ENCODE assay signal across 9 mouse cellular contexts in genomic region chr12:102743036-102743588, GRCm38 (mm10). TPM values are rescaled to one million over a fixed set of nuclear protein-coding genes. Genes with fewer than 3 reads are reported as not detected.
DNase-seq lines count a peak whose midpoint lies in the region; ATAC-seq and TF ChIP-seq lines count a peak whose summit lies in the region.
"Had no signal": no experiment of that assay in that cellular context is flagged by ENCODE, and none has a peak within 500 bp of the region (broad histone marks: within the 10 kb centered on the region; RNA-seq: fewer than 3 reads in every experiment).

No protein-coding gene starts in this region.

- H3K27me3 ChIP-seq in testis, adult 2 months (ENCODE audit: control insufficient read depth, insufficient read depth, low read length), result no peaks in the 10 kb centered on the region
- no peaks in the 10 kb centered on the region for H3K27me3 ChIP-seq in limb, embryonic 11.5 days (ENCODE audit: control insufficient read depth, insufficient read depth, low read length)
- no peaks in the 10 kb centered on the region for H3K27me3 ChIP-seq in small intestine, adult 2 months (ENCODE audit: control insufficient read depth, insufficient read depth, low read length)

- H3K27ac ChIP-seq in testis, adult 2 months (ENCODE audit: control insufficient read depth, insufficient read depth, low read depth, low read length), result peak overlapping the region; percentile 96
- H3K27ac ChIP-seq in limb, embryonic 11.5 days (replicated peaks; ENCODE audit: low read depth, low read length), result peak overlapping the region; percentile 49; the same call in 1 of the 2 replicates
- peak overlapping the region; percentile 35 for H3K27ac ChIP-seq in small intestine, adult 2 months (ENCODE audit: insufficient read depth, low read depth, low read length)

- no peak for TF ChIP-seq POLR2A in testis, adult 2 months (IDR thresholded peaks at IDR 0.05; ENCODE audit: control insufficient read depth, low read depth, low read length)
- TF ChIP-seq POLR2A in small intestine, adult 2 months (IDR thresholded peaks at IDR 0.05; ENCODE audit: low read depth, low read length), result no peak

- peak; percentile 69 for ATAC-seq in frontal cortex, adult (ENCODE audit: low TSS enrichment)
- no peak; the same call in none of the 2 replicates for ATAC-seq in limb, embryonic 11.5 days (ENCODE audit: insufficient number of reproducible peaks, low FRiP score, low TSS enrichment, low read depth)

- H3K36me3 ChIP-seq in testis, adult 2 months (ENCODE audit: control insufficient read depth, insufficient read depth, low read length), result no peaks in the 10 kb centered on the region
- no peaks in the 10 kb centered on the region for H3K36me3 ChIP-seq in limb, embryonic 11.5 days (ENCODE audit: control insufficient read depth, insufficient read depth, low read length)
- peaks cover 4% of the 10 kb centered on the region; the same call in 1 of the 2 replicates for H3K36me3 ChIP-seq in small intestine, adult 2 months (ENCODE audit: control insufficient read depth, insufficient read depth, low read length)

- H3K9ac ChIP-seq in limb, embryonic 11.5 days (ENCODE audit: low read length), result peak overlapping the region; percentile 81

- DNase-seq in frontal cortex, postnatal 25 days (ENCODE audit: low spot score in 2 of 2), result no peak
- DNase-seq in testis, postnatal 10 days (ENCODE audit: low spot score), result no peak
- no peak for DNase-seq in limb, embryonic 11.5 days (ENCODE audit: low spot score)
- DNase-seq in right cerebral cortex, adult 18-20 months, result no peak
- no peak for DNase-seq in urinary bladder, postnatal 14 days (ENCODE audit: low spot score)

- TF ChIP-seq CTCF in testis, adult 2 months (IDR thresholded peaks at IDR 0.05; ENCODE audit: control insufficient read depth, insufficient read depth, insufficient replicate concordance, low read depth, low read length), result no peak
- TF ChIP-seq CTCF in small intestine, adult 2 months (IDR thresholded peaks at IDR 0.05; ENCODE audit: extremely low read depth, insufficient read length, insufficient replicate concordance, low read depth, low read length), result no peak

- 1% methylated on average over 33 of the region's 33 CpGs for WGBS in limb, embryonic 11.5 days
- under 1% methylated on average over 33 of the region's 33 CpGs for WGBS in small intestine, adult 2 months

- H3K4me1 ChIP-seq in testis, adult 2 months (ENCODE audit: control insufficient read depth, insufficient read depth, low read length), result peaks cover 7% of the 10 kb centered on the region; the same call in 1 of the 2 replicates
- peaks cover 6% of the 10 kb centered on the region for H3K4me1 ChIP-seq in limb, embryonic 11.5 days (ENCODE audit: control insufficient read depth, insufficient read depth, low read length)
- peaks cover 7% of the 10 kb centered on the region; the same call in 1 of the 2 replicates for H3K4me1 ChIP-seq in small intestine, adult 2 months (ENCODE audit: control insufficient read depth, insufficient read depth, insufficient read length, low read length)

- no peaks in the 10 kb centered on the region for H3K9me3 ChIP-seq in limb, embryonic 11.5 days (ENCODE audit: control insufficient read depth, low read length)

- H3K4me2 ChIP-seq in limb, embryonic 11.5 days (ENCODE audit: low read depth, severe bottlenecking), result peak overlapping the region; percentile 85

- H3K4me3 ChIP-seq in testis, adult 2 months (ENCODE audit: control insufficient read depth, low read depth, low read length), result peak overlapping the region; percentile 94
- H3K4me3 ChIP-seq in limb, embryonic 11.5 days (ENCODE audit: low read depth, low read length), result peak overlapping the region; percentile 74
- peak overlapping the region; percentile 73 for H3K4me3 ChIP-seq in small intestine, adult 2 months (ENCODE audit: low read depth, low read length)

RNA-seq across cellular contexts. Expression of gene Moap1, which starts 0.3 kb away (rescaled TPM):
- polyA plus RNA-seq in testis, adult 2 months (2012; rRNA removed), result 7.9 and 8.8 TPM in 2 replicates
- polyA plus RNA-seq in limb, embryonic 11.5 days (2014; fragmentation: Nextera tagmentation; extraction: Ambion mirVana), result 33.9 and 36.2 TPM in 2 replicates
- polyA plus RNA-seq in small intestine, adult 2 months (2012; rRNA removed), result 0.30 and 0.74 TPM in 2 replicates

RNA-seq across cellular contexts. Expression of gene Tmem251, which starts 0.5 kb away (rescaled TPM):
- 0.90 and 1.1 TPM in 2 replicates for polyA plus RNA-seq in testis, adult 2 months (2012; rRNA removed)
- polyA plus RNA-seq in limb, embryonic 11.5 days (2014; fragmentation: Nextera tagmentation; extraction: Ambion mirVana), result 9.7 and 10.7 TPM in 2 replicates
- 1.7 and 2.4 TPM in 2 replicates for polyA plus RNA-seq in small intestine, adult 2 months (2012; rRNA removed)

RNA-seq across cellular contexts. Expression of gene Gm28051, which starts 14.5 kb away (rescaled TPM):
- 3.6 and 4.5 TPM in 2 replicates for polyA plus RNA-seq in testis, adult 2 months (2012; rRNA removed)
- polyA plus RNA-seq in limb, embryonic 11.5 days (2014; fragmentation: Nextera tagmentation; extraction: Ambion mirVana), result 0.40 TPM in 1 of 2 replicates, not detected in the other
- not detected in 2 replicates for polyA plus RNA-seq in small intestine, adult 2 months (2012; rRNA removed)
- polyA plus RNA-seq: frontal cortex, adult 2 months had no signal

RNA-seq across cellular contexts. Expression of gene Gon7, which starts 14.5 kb away (rescaled TPM):
- polyA plus RNA-seq in testis, adult 2 months (2012; rRNA removed), result 11.0 and 11.2 TPM in 2 replicates
- polyA plus RNA-seq in limb, embryonic 11.5 days (2014; fragmentation: Nextera tagmentation; extraction: Ambion mirVana), result 43.7 and 43.9 TPM in 2 replicates
- 3.4 and 11.2 TPM in 2 replicates for polyA plus RNA-seq in small intestine, adult 2 months (2012; rRNA removed)

RNA-seq across cellular contexts. Expression of gene Ubr7, which starts 14.7 kb away (rescaled TPM):
- polyA plus RNA-seq in testis, adult 2 months (2012; rRNA removed), result 44.5 and 47.2 TPM in 2 replicates
- 58.6 and 59.2 TPM in 2 replicates for polyA plus RNA-seq in limb, embryonic 11.5 days (2014; fragmentation: Nextera tagmentation; extraction: Ambion mirVana)
- 2.7 and 4.5 TPM in 2 replicates for polyA plus RNA-seq in small intestine, adult 2 months (2012; rRNA removed)

Comparison
In these comparisons a context has a peak if more than half of its experiments do, and no peak if none do; other contexts are left out.
1. H3K27ac ChIP-seq: peak in every context shown above with its lines; median percentile 96 in testis, adult 2 months; 49 in limb, embryonic 11.5 days; 35 in small intestine, adult 2 months.